Mouse (Mus musculus) hindbrain, postnatal 0 days (tissue): ENCODE data around the gene Ube2u. TPM values are rescaled to one million over a fixed set of nuclear protein-coding genes. Genes with fewer than 3 reads are reported as not detected.

Experiments
- ATAC-seq: fragments of 200-750 bp; cut with Nextera tagmentation; 2 replicates; pipeline ENCODE4 v1.8.0; 2017; ENCODE audit warnings: mild to moderate bottlenecking, moderate TSS enrichment, moderate library complexity
- DNase-seq: peaks from one replicate; pipeline ENCODE4 v3.0.0-alpha.2; 2015; ENCODE audit warnings: low spot score
- H3K27ac ChIP-seq: fragments of 300-500 bp; sonication (generic); 2 replicates; pipeline ENCODE4 v1.5.1; 2014; ENCODE audit warnings: mild to moderate bottlenecking
- H3K27me3 ChIP-seq: fragments of 300-500 bp; sonication (generic); 2 replicates; pipeline ENCODE4 v1.6.1; 2014; ENCODE audit warnings: low read length, mixed read lengths; ENCODE audit not compliant: insufficient read depth
- H3K36me3 ChIP-seq: fragments of 300-500 bp; sonication (generic); 2 replicates; pipeline ENCODE4 v1.6.1; 2014; ENCODE audit warnings: low read length, mixed read lengths; ENCODE audit not compliant: insufficient read depth
- H3K4me1 ChIP-seq: fragments of 300-500 bp; sonication (generic); 2 replicates; pipeline ENCODE4 v1.6.1; 2014; ENCODE audit warnings: antibody characterized with exemption, low read length, mixed read lengths; ENCODE audit not compliant: insufficient read depth
- H3K4me2 ChIP-seq: fragments of 300-500 bp; sonication (generic); 2 replicates; pipeline ENCODE4 v1.6.1; 2014; ENCODE audit warnings: low read depth, mild to moderate bottlenecking, low read length, moderate library complexity, mixed read lengths
- H3K4me3 ChIP-seq: fragments of 300-500 bp; sonication (generic); 2 replicates; pipeline ENCODE4 v1.5.1; 2014; ENCODE audit warnings: low read length
- H3K9ac ChIP-seq: fragments of 300-500 bp; sonication (generic); replicated peaks from 2 replicates; pipeline ENCODE4 v1.6.1; 2014; ENCODE audit warnings: mild to moderate bottlenecking, low read length, moderate library complexity, mixed read lengths
- H3K9me3 ChIP-seq: fragments of 300-500 bp; sonication (generic); 2 replicates; pipeline ENCODE4 v1.6.1; 2016; ENCODE audit warnings: low read length, mixed read lengths
- CTCF ChIP-seq: IDR thresholded peaks from 2 replicates; pipeline ENCODE4 v1.5.1; 2016; ENCODE audit warnings: antibody characterized with exemption, control low read depth, low read depth
- WGBS: fragments of 180-500 bp; shearing (Covaris S2); extraction: QIAGEN DNeasy Blood & Tissue Kit; methylation state at CpG from one replicate; pipeline ENCODE4 v1.1.7; 2014; 5-methylcytosine and 5-hydroxymethylcytosine counted together
- polyA plus RNA-seq: library from polyadenylated mRNA; unstranded; fragments of >200 nt; fragmentation: Nextera tagmentation; extraction: Ambion mirVana; gene quantifications from 2 replicates; pipeline ENCODE4 v1.2.1, GENCODE M21; 2015
- total RNA-seq: library from RNA; depleted of rRNA; stranded (reverse); fragments of >200 nt; gene quantifications from 2 replicates; pipeline ENCODE4 v1.2.3, GENCODE M21; 2014; rRNA removed

Gene Ube2u
- not detected in 2 replicates for total RNA-seq
- polyA plus RNA-seq, result 0.11 and 0.13 TPM in 2 replicates

- WGBS, result 23% methylated on average over 15 of the region's 15 CpGs
- Histone ChIP-seq H3K27me3 (no peaks in the 10 kb centered on the region), H3K4me1 (0 out of 2 replicates have a peak, but pooled peaks cover 4% of the 10 kb centered on the region), H3K27ac (no peak within 1 kb of the TSS), H3K9ac (no peak within 1 kb of the TSS), H3K36me3 (no peaks in the 10 kb centered on the region), H3K4me3 (peak within 1 kb of the TSS; percentile 10; the same call in 1 of the 2 replicates), H3K4me2 (peak within 1 kb of the TSS; percentile 47), H3K9me3 (no peaks in the 10 kb centered on the region)
- peak; percentile 83 for DNase-seq
- ATAC-seq, result peak; percentile 94
- TF ChIP-seq CTCF, result no peak
Observed at GRCm38 (mm10) chr4:100478592-100479321, at the start of gene Ube2u. Gene Ube2u, plus strand, starts transcription at chr4:100478849.

- TF ChIP-seq CTCF, result no peak
- 70% methylated on average over 2 of the region's 2 CpGs for WGBS
Observed at GRCm38 (mm10) chr4:100429371-100429900, 49.2 kb upstream of the Ube2u start.

GRCm38 (mm10) chr4:100435281-100436168, 43.1 kb upstream of the Ube2u start:
- H3K27ac ChIP-seq, result no peak overlapping the region
- no peak overlapping the region for H3K4me2 ChIP-seq
- H3K4me1 ChIP-seq, result no peaks in the 10 kb centered on the region
- peaks cover under 1% of the 10 kb centered on the region; the same call in 1 of the 2 replicates for H3K9me3 ChIP-seq
- no peaks in the 10 kb centered on the region for H3K36me3 ChIP-seq
- no peak overlapping the region for H3K9ac ChIP-seq
- no peaks in the 10 kb centered on the region for H3K27me3 ChIP-seq
- no peak overlapping the region for H3K4me3 ChIP-seq
- TF ChIP-seq CTCF, result no peak
- no peak for DNase-seq
- WGBS, result 71% methylated on average over 8 of the region's 8 CpGs
- ATAC-seq, result no peak

More at GRCm38 (mm10) chr4:100429371-100429900, 49.2 kb upstream of the Ube2u start:
- Histone ChIP-seq H3K4me2 (no peak overlapping the region), H3K27me3 (no peaks in the 10 kb centered on the region), H3K9ac (no peak overlapping the region), H3K36me3 (no peaks in the 10 kb centered on the region), H3K4me3 (no peak overlapping the region), H3K4me1 (no peaks in the 10 kb centered on the region), H3K9me3 (no peaks in the 10 kb centered on the region), H3K27ac (no peak overlapping the region)
- ATAC-seq (no peak), DNase-seq (no peak)

- Histone ChIP-seq H3K4me2 (no peak overlapping the region), H3K4me1 (no peaks in the 10 kb centered on the region), H3K36me3 (no peaks in the 10 kb centered on the region), H3K9me3 (peaks cover 4% of the 10 kb centered on the region; the same call in 1 of the 2 replicates), H3K27ac (no peak overlapping the region), H3K27me3 (no peaks in the 10 kb centered on the region), H3K9ac (no peak overlapping the region), H3K4me3 (no peak overlapping the region)
- ATAC-seq, result no peak
- TF ChIP-seq CTCF, result no peak
- WGBS, result 88% methylated on average over 4 of the region's 4 CpGs
- no peak for DNase-seq
Observed at GRCm38 (mm10) chr4:100436169-100436547, 42.5 kb upstream of the Ube2u start.

- Histone ChIP-seq H3K9ac (no peak overlapping the region), H3K36me3 (no peaks in the 10 kb centered on the region), H3K4me1 (no peaks in the 10 kb centered on the region), H3K9me3 (0 out of 2 replicates have a peak, but pooled peaks cover under 1% of the 10 kb centered on the region), H3K27ac (no peak overlapping the region), H3K4me2 (no peak overlapping the region), H3K27me3 (no peaks in the 10 kb centered on the region), H3K4me3 (no peak overlapping the region)
- 64% methylated on average over 3 of the region's 3 CpGs for WGBS
- TF ChIP-seq CTCF, result no peak
- ATAC-seq (no peak), DNase-seq (no peak)
Observed at GRCm38 (mm10) chr4:100446897-100447296, 31.8 kb upstream of the Ube2u start.

GRCm38 (mm10) chr4:100462493-100463120, 16.0 kb upstream of the Ube2u start:
- Histone ChIP-seq H3K4me1 (no peaks in the 10 kb centered on the region), H3K9ac (no peak overlapping the region), H3K27me3 (no peaks in the 10 kb centered on the region), H3K4me2 (no peak overlapping the region), H3K4me3 (no peak overlapping the region), H3K27ac (no peak overlapping the region), H3K36me3 (no peaks in the 10 kb centered on the region), H3K9me3 (no peaks in the 10 kb centered on the region)
- 54% methylated on average over 9 of the region's 9 CpGs for WGBS
- ATAC-seq (no peak), DNase-seq (no peak)
- no peak for TF ChIP-seq CTCF
